Mouse (Mus musculus): Measurements from ENCODE around the gene Kcnv2. TPM values are rescaled to one million over a fixed set of nuclear protein-coding genes. Genes with fewer than 3 reads are reported as not detected.

The Kcnv2 gene
- polyA plus RNA-seq, 1 experiment from 2014 or later, result 0.17 TPM

DNA sequence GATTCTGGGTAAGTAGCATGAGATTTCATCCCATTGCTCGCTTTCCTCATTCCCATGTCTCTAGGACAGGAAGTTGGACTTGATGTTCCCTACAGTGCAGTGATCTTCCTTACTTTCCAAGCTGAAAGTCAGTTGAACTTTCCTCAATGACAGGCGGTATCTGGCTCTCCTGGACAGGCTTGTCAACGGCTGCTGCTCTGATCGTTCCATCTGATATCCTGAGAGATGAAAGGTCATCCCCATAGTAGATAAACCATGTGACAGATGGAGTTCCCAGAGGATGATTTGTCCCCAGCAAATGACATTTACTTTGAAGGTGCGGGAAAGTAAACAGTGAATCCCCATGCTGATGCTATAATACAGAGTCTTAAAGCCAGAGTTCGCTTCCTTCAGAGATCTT lies 3.2 kb downstream of the Kcnv2 start:
- no peak overlapping the region for H3K4me3 ChIP-seq
- H3K4me1 ChIP-seq, result no peaks in the 10 kb centered on the region; the same call in 1 of the 2 replicates
- 81% methylated on average over 6 of the region's 6 CpGs for WGBS
- ATAC-seq (ENCODE audit: insufficient number of reproducible peaks, insufficient read depth, low FRiP score, low TSS enrichment), result no peak
- no peak overlapping the region for H3K9ac ChIP-seq
- H3K9me3 ChIP-seq, result no peaks in the 10 kb centered on the region
- H3K4me2 ChIP-seq (replicated peaks), result no peak overlapping the region
- H3K27me3 ChIP-seq, result no peaks in the 10 kb centered on the region
- no peak overlapping the region for H3K27ac ChIP-seq
- no peaks in the 10 kb centered on the region for H3K36me3 ChIP-seq

DNA sequence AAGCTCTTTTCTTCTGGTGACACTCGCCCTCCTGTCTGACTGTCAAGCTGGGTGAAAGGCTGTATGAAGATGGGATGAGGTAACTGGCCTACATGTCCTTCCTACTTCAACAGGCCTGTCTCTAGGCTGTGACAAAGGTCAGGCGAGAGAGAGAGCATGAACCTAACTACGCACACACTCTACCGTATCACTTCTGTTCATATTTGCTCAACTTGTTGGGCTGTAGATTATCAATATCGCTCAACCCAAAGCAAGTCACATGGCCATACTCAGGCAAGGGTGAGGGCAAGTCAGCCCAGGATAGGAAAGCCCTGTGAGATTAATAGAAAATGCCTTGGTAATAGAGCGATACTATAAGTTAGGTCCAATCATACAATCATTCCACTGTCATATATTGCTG lies 5.2 kb downstream of the Kcnv2 start:
- WGBS, result 94% methylated on average over 6 of the region's 6 CpGs
- Histone ChIP-seq H3K27ac (no peak overlapping the region), H3K27me3 (no peaks in the 10 kb centered on the region), H3K36me3 (no peaks in the 10 kb centered on the region), H3K4me3 (no peak overlapping the region), H3K9ac (no peak overlapping the region), H3K4me1 (peaks cover 6% of the 10 kb centered on the region), H3K9me3 (no peaks in the 10 kb centered on the region), H3K4me2 (replicated peaks) (no peak overlapping the region)
- no peak for ATAC-seq (ENCODE audit: insufficient number of reproducible peaks, insufficient read depth, low FRiP score, low TSS enrichment)

DNA sequence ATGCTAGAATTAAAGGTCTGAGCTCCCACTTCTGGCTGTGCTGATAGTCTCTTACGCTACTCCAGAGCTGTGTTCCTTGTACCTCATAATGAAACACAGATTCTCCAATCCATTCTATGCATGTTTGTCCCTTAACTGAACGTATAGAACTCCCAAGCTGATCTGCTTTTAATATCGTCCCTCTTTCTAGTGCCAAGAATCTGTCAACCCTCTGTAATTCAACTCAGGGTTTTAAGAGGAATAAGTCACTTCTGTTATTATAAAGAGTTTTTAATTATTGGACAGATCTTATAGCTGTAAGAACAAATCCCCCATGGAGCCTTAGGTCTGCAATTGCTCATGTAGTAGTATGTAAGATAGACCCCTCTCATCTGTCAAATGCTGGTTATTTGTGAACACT lies 5.8 kb downstream of the Kcnv2 start:
- Histone ChIP-seq H3K9ac (no peak overlapping the region), H3K4me1 (peaks cover 7% of the 10 kb centered on the region; the same call in 1 of the 2 replicates), H3K4me2 (replicated peaks) (no peak overlapping the region), H3K9me3 (no peaks in the 10 kb centered on the region), H3K27ac (no peak overlapping the region), H3K4me3 (no peak overlapping the region), H3K36me3 (no peaks in the 10 kb centered on the region), H3K27me3 (no peaks in the 10 kb centered on the region)
- 29% methylated on average over 3 of the region's 3 CpGs for WGBS
- ATAC-seq (ENCODE audit: insufficient number of reproducible peaks, insufficient read depth, low FRiP score, low TSS enrichment), result no peak

DNA sequence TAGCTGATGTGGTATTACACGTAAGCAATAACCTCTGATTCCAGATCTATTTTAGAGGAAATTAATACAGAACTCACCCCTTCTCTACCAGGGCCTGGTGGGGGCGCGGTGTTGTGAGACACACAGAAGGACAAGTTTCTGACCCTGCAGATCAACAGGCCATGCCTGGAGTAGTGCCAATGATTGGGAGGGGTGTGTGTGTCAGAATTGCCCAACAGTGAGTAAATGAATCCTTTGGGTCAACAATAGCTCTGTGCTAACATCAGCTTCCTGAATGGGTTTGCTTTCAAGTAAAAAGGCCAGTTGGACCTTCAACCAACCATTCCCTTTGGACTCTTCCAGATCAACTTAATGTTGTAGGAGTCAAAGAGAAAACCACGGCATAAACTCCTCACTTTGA lies 6.3 kb downstream of the Kcnv2 start:
- no peaks in the 10 kb centered on the region for H3K27me3 ChIP-seq
- no peak overlapping the region for H3K4me3 ChIP-seq
- no peaks in the 10 kb centered on the region for H3K9me3 ChIP-seq
- no peak overlapping the region for H3K4me2 ChIP-seq (replicated peaks)
- no peaks in the 10 kb centered on the region for H3K36me3 ChIP-seq
- ATAC-seq (ENCODE audit: insufficient number of reproducible peaks, insufficient read depth, low FRiP score, low TSS enrichment), result no peak
- H3K4me1 ChIP-seq, result peaks cover 7% of the 10 kb centered on the region; the same call in 1 of the 2 replicates
- H3K9ac ChIP-seq, result no peak overlapping the region
- WGBS, result 84% methylated on average over 4 of the region's 4 CpGs
- no peak overlapping the region for H3K27ac ChIP-seq

DNA sequence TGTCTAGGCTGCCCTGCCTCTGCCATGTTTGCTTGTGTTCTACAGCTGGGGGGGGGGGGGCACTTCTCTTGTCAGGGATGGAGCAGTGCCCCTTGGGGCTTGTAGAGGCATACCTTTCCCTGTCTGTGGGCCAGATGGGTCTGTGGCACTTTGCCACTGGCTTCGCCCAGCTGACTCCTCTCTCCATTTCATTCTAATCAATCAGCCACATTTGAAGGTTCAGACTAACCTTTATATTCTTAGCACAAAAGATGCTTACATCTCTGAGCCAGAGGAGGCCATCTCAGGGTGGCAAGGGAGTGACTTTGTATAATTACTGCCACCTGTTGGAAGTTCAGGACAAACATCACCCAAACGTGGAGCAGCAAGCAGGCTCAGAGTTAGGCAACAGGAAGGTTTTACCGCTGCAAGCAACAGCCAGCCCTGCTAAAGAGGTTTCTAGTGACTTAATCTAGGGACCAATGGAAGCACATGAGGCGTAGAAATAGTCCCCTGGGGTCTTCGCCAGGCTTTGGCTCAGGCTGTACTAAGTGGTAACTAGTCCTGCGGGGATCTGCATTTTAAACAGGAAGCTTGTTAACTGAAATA lies 9.9 kb downstream of the Kcnv2 start:
- ATAC-seq (ENCODE audit: insufficient number of reproducible peaks, insufficient read depth, low FRiP score, low TSS enrichment), result no peak

DNA sequence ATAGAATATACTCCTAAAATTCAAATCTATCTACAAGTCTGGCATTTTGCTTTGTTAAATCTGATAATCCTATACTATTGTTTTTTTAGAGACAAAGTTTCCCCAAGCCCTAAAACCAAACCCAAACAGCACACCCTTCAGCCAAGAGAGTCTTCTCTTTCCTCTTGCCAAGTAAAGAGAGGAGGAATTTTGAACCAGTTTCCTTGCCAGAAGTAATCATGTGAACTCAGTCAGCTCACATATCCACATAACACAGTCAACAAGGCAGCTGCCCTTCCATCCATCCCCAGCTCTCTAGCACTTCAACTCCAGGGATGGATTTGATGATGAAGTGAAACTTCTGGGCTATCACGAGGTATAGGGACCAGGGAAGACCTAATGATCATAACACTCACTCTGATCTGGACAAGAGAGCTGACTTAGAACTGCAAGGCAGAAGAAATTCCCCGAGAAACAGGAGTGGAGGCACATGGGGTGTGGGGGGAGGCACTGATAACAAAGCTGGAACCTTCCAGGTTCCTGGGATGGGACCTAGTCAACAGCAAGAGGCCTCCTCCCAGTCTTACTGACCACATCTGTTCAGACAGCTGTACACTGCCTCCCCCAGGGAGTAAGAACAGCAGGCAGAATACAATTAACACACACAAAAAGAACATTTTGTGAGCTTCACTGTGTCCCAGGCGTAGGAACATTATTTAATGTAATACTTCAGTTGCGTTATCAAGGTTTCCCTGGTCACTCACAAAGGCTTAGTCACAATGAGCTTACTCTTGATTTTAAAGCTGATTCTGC lies 13.9 kb downstream of the Kcnv2 start:
- H3K27me3 ChIP-seq, result no peaks in the 10 kb centered on the region
- no peak for ATAC-seq (ENCODE audit: insufficient number of reproducible peaks, insufficient read depth, low FRiP score, low TSS enrichment)
- no peak overlapping the region for H3K27ac ChIP-seq
- H3K9me3 ChIP-seq, result no peaks in the 10 kb centered on the region
- H3K36me3 ChIP-seq, result no peaks in the 10 kb centered on the region
- peaks cover 7% of the 10 kb centered on the region; the same call in 1 of the 2 replicates for H3K4me1 ChIP-seq
- no peak overlapping the region for H3K4me2 ChIP-seq (replicated peaks)
- 78% methylated on average over 4 of the region's 4 CpGs for WGBS
- no peak overlapping the region for H3K9ac ChIP-seq
- H3K4me3 ChIP-seq, result no peak overlapping the region

More for the DNA sequence above, 9.9 kb downstream of the Kcnv2 start:
- Histone ChIP-seq H3K4me2 (replicated peaks) (no peak overlapping the region), H3K9ac (no peak overlapping the region; the same call in 1 of the 2 replicates), H3K36me3 (no peaks in the 10 kb centered on the region), H3K27me3 (no peaks in the 10 kb centered on the region), H3K27ac (no peak overlapping the region), H3K4me3 (no peak overlapping the region), H3K9me3 (no peaks in the 10 kb centered on the region), H3K4me1 (peaks cover 7% of the 10 kb centered on the region; the same call in 1 of the 2 replicates)
- 49% methylated on average over 6 of the region's 6 CpGs for WGBS

DNA sequence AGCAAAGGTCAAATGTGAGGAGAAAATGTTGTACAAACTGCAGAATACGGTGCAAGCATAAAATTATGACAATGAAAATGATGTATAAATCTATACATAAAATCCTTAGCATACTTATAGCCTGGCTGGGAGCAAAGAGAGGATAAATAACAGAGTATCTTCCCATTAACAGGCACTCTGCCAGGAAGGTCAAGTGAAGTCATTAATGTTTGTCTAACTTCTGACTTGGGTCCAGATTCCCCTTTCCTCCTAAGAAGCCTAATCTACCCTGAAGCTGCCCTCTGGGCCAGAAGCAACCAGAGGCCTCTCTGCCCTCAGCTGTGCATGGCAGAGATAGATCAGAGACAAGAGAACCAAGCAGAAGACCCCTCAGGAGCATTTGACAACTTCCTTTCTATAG lies 24.1 kb downstream of the Kcnv2 start:
- no peaks in the 10 kb centered on the region for H3K9me3 ChIP-seq
- no peaks in the 10 kb centered on the region for H3K4me1 ChIP-seq
- H3K4me2 ChIP-seq (replicated peaks), result no peak overlapping the region
- no peak overlapping the region for H3K9ac ChIP-seq
- ATAC-seq (ENCODE audit: insufficient number of reproducible peaks, insufficient read depth, low FRiP score, low TSS enrichment), result no peak
- no peaks in the 10 kb centered on the region for H3K36me3 ChIP-seq
- WGBS, result 95% methylated on average over 1 of the region's 1 CpGs
- no peaks in the 10 kb centered on the region for H3K27me3 ChIP-seq
- H3K27ac ChIP-seq, result no peak overlapping the region
- no peak overlapping the region for H3K4me3 ChIP-seq

DNA sequence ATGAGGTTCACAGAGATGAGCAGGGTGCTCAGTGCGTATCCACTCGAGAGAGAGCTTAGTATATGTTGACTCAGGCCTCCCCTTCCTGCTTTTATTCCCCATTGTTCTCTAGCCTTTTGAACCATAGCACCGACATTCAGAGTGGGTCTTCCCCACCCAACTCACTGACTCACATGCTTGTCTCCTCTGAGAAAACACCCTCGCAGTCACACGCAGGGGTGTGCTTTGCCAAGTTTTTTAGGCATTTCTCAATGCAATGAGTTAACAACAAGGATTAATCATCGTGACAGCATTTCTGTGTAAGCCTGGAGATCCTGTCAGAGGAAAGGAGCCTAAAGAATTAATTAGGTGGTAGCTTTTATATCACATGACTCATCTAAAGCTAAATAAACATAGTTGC lies 29.3 kb downstream of the Kcnv2 start:
- 83% methylated on average over 6 of the region's 6 CpGs for WGBS
- Histone ChIP-seq H3K27me3 (no peaks in the 10 kb centered on the region), H3K9me3 (no peaks in the 10 kb centered on the region), H3K9ac (no peak overlapping the region), H3K4me1 (0 out of 2 replicates have a peak, but pooled peaks cover 3% of the 10 kb centered on the region), H3K4me2 (replicated peaks) (no peak overlapping the region), H3K27ac (no peak overlapping the region), H3K4me3 (no peak overlapping the region), H3K36me3 (no peaks in the 10 kb centered on the region)
- ATAC-seq (ENCODE audit: insufficient number of reproducible peaks, insufficient read depth, low FRiP score, low TSS enrichment), result no peak

DNA sequence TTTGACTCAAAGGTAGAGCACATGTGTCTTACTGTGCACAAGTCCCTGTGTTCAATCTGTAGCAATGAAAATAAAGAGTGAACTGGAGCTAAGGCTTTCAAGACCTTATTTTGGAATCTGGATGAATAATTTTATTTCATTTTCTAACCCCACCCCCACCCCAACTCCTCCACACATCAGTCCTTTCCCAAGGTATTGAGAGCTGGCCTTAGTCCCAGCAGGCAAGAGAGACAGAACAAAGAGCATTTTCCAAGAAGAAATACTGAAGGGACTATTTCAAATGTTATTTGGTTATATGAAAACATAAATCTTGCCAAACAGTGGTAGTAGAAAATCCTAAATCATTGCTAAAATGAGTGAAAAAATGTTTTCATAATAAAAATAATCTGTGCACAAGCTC lies 38.0 kb downstream of the Kcnv2 start:
- no peak for ATAC-seq (ENCODE audit: insufficient number of reproducible peaks, insufficient read depth, low FRiP score, low TSS enrichment)
- Histone ChIP-seq H3K9ac (no peak overlapping the region), H3K27ac (no peak overlapping the region), H3K4me1 (peaks cover 5% of the 10 kb centered on the region; the same call in 1 of the 2 replicates), H3K4me3 (no peak overlapping the region), H3K4me2 (replicated peaks) (no peak overlapping the region), H3K9me3 (no peaks in the 10 kb centered on the region), H3K27me3 (no peaks in the 10 kb centered on the region), H3K36me3 (no peaks in the 10 kb centered on the region)

DNA sequence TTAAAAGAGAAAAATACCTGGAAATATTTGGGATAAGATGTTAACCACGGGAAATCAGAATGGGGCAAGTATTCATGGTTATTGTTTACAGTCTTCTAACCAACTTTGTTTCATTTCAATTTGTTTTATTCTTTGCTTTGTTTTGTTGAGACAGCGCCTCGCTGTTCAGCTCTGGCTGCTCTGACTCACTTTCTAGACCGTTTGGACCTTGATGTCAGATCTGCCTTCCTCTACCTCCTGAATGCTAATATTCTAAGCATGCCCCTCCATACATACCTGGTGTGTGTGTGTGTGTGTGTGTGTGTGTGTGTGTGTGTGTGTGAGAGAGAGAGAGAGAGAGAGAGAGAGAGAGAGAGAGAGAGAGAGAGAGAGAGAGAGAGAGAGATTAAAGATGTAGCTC lies 41.5 kb downstream of the Kcnv2 start:
- Histone ChIP-seq H3K36me3 (no peaks in the 10 kb centered on the region), H3K4me2 (replicated peaks) (peak overlapping the region; percentile 16; the same call in 1 of the 2 replicates), H3K9me3 (no peaks in the 10 kb centered on the region), H3K27ac (no peak overlapping the region), H3K4me3 (no peak overlapping the region), H3K4me1 (peaks cover 5% of the 10 kb centered on the region; the same call in 1 of the 2 replicates), H3K9ac (no peak overlapping the region), H3K27me3 (no peaks in the 10 kb centered on the region)
- ATAC-seq (ENCODE audit: insufficient number of reproducible peaks, insufficient read depth, low FRiP score, low TSS enrichment), result no peak
- WGBS, result 63% methylated on average over 4 of the region's 4 CpGs

DNA sequence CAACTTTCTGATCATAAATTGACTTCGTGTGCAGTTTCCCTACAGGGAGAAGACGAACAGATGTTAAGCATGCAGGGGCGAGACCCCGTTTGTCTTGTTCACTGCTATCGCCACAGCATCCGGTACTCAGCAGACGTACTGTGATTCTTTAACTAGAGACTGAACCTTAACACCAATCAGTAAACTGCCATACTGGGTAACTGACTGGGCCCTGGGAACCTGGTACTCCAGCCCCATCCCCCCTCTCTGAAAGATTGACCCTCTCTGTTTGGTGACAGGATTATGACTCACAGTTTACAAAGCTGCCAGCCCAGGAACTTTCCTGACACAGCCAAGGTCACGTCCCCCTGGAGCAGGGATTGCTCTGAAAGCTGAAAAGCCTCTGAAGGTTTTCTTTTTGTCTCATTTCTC lies 42.1 kb downstream of the Kcnv2 start:
- Histone ChIP-seq H3K4me1 (peaks cover 5% of the 10 kb centered on the region; the same call in 1 of the 2 replicates), H3K27me3 (no peaks in the 10 kb centered on the region), H3K36me3 (no peaks in the 10 kb centered on the region), H3K27ac (no peak overlapping the region), H3K9me3 (no peaks in the 10 kb centered on the region), H3K9ac (no peak overlapping the region), H3K4me3 (no peak overlapping the region), H3K4me2 (replicated peaks) (peak overlapping the region; percentile 16; the same call in 1 of the 2 replicates)
- 14% methylated on average over 8 of the region's 8 CpGs for WGBS
- ATAC-seq (ENCODE audit: insufficient number of reproducible peaks, insufficient read depth, low FRiP score, low TSS enrichment), result no peak

DNA sequence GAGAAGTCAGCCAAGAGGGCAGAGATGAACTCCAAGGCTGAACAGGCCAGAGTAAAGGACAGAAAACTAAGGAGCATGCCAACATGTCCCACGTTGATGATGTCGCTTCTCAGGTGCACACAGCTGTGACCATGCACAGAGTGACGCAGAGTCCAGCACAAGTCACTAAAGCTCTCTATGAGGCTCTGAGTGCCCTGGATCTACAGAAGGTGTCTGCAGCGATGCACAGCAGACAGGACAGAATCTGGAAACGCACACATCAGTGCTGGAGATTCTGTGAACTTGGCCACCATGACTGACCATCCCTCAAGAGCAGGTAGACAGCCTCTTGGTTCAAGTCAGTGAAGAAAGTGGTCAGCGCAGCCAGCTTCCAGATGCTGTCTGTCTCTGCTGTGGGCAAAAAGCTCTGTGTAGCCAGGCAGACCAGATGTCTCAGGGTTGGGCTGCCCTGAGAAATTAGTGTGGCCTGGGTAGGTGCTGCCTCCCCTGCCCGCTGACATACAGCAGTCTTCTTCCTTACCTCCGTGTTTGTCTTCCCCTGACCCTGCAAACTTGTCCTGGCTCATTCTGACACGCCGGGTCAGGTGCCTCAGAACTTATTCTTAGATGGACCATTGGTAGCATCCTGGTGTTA lies 43.8 kb downstream of the Kcnv2 start:
- peaks cover 5% of the 10 kb centered on the region; the same call in 1 of the 2 replicates for H3K4me1 ChIP-seq
- no peak overlapping the region for H3K4me2 ChIP-seq (replicated peaks)
- H3K9me3 ChIP-seq, result no peaks in the 10 kb centered on the region
- H3K9ac ChIP-seq, result no peak overlapping the region
- no peak overlapping the region for H3K4me3 ChIP-seq
- 83% methylated on average over 10 of the region's 10 CpGs for WGBS
- no peak overlapping the region for H3K27ac ChIP-seq
- H3K27me3 ChIP-seq, result no peaks in the 10 kb centered on the region
- no peaks in the 10 kb centered on the region for H3K36me3 ChIP-seq
- no peak for ATAC-seq (ENCODE audit: insufficient number of reproducible peaks, insufficient read depth, low FRiP score, low TSS enrichment)

All from embryonic facial prominence, embryonic 12.5 days (tissue).